Mouse (Mus musculus) left cerebral cortex, adult 2 months (tissue): Measurements from ENCODE around the gene Grin2a. TPM values are rescaled to one million over a fixed set of nuclear protein-coding genes. Genes with fewer than 3 reads are reported as not detected.

ENCODE experiments used
- DNase-seq, 2 experiments: peaks; one replicate each; pipeline ENCODE4 v3.0.0; 2021 to 2022; ENCODE audit warnings: low spot score in 2 of 2, mixed read lengths in 1 of 2; ENCODE audit errors: extremely low spot score in 1 of 2
- H3K27ac ChIP-seq: fragments of 200-600 bp; 2 replicates; pipeline ENCODE4 v1.8.1; 2022
- H3K4me3 ChIP-seq: fragments of 200-600 bp; 2 replicates; pipeline ENCODE4 v1.8.1; 2022
- CTCF ChIP-seq: fragments of 200-600 bp; IDR thresholded peaks from 2 replicates; pipeline ENCODE4 v1.8.1; 2022; ENCODE audit warnings: antibody characterized with exemption, mild to moderate bottlenecking, moderate library complexity
- intact Hi-C: fragments of 180-260 bp; cut with DNase I; formaldehyde crosslinking; loops from one replicate; pipeline ENCODE4 v1.15.1; 2025
- total RNA-seq, 2 experiments: library from RNA; stranded (reverse); gene quantifications; 2 replicates each; pipeline ENCODE4 v1.2.3; 2021

Gene Grin2a
- total RNA-seq, 2 experiments from 2014 or later, result 274 to 277 TPM

DNA sequence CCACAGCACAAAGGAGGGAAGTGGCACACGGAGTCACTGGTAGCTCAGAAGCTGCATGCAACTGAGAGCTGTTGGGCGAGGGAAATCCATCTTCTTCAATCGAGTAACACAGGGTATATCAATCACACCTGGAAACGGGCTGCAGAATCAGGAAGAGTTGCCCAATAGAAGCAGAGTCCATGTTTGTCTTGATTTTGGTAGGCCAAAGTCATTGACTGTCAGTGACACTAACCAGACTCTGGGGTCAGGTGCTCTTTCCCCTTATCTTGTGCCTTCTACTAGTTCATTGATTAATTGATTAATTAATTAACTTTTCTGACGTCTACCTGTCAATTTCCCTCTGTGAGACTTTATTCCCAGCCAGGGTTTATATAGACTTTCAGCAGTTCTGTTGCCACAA is 468.1 kb downstream of the Grin2a start:
- intact Hi-C loops, result no loop called here
- no peak for DNase-seq
- no peak overlapping the region for H3K4me3 ChIP-seq
- no peak overlapping the region for H3K27ac ChIP-seq
- TF ChIP-seq CTCF, result no peak

DNA sequence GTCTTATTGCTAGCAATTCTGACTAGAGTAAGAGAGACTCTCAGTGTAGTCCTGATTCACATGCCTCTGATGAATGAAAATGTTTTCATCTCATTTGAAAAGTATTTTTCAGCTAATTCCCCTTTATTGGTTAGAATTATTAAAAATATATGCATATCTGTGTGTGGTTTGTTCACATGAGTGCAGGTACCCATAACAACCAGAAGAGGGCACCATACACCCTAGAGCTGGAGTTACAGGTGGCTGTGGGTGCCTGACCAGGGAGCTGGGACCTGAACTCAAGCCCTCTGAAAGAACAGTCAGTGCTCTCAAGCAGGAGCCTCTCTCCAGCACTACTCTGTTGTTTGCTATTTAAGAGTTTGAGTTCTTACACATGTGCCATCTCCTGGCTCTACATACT is 472.0 kb downstream of the Grin2a start:
- Histone ChIP-seq H3K4me3 (no peak overlapping the region), H3K27ac (no peak overlapping the region)
- peak; percentile 20 for TF ChIP-seq CTCF
- intact Hi-C loops, result no loop called here
- DNase-seq, result no peak

Other genes starting within 250 kb of the Grin2a start
- gene Rpl39l, start 174.7 kb upstream of the Grin2a start, total RNA-seq, result not detected
- gene Atf7ip2, start 197.2 kb upstream of the Grin2a start, total RNA-seq, result not detected